Mouse (Mus musculus): Measurements from ENCODE around the gene Gpr82. TPM values are rescaled to one million over a fixed set of nuclear protein-coding genes. Genes with fewer than 3 reads are reported as not detected.

The Gpr82 gene
- under 1 TPM in 1 of 2 experiments, not detected in 1; 0.29 TPM for total RNA-seq (2023)

DNA sequence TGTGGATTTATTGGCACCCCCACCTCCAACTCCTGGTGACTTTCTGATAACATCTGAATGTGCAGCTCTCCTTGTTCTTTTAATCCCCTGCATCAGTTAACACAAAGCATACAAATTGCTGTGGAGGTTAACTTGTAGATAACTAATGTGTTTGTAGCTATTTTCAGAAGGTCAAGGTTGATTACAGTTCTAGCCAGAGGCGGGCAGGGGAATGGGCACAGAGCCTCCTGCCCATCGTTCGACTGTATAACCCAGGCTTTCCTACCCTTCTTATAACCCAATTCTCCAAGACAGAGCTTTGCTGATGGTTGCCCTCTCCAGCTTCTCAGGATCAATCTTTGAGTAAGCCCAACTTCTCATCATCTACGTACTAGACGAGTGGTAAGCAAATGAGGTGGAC, at the start of gene Gpr82:
TSS of gene Gpr82 (plus strand) at position 301 of the 400 bp plus-strand sequence.

GRCm38 (mm10) chrX:13631599-13632283, 29.4 kb upstream of the Gpr82 start, which contains the start of gene Gpr34:
Gpr34 (plus strand) TSS chrX:13632089.

Other genes with a start within 250 kb of the Gpr82 start
- gene Nyx, start 195.3 kb upstream of the Gpr82 start, total RNA-seq (2023): under 1 TPM; 0.09 to 0.46 TPM
- 1 to 10 TPM; 1.1 to 2.4 TPM for gene Gpr34, start 29.3 kb upstream of the Gpr82 start, total RNA-seq (2023)
- 1 to 10 TPM; 3.7 to 4.5 TPM for gene Cask, start 190.0 kb downstream of the Gpr82 start, total RNA-seq (2023)